Mouse (Mus musculus) lung, adult 2 months (tissue): Measurements from ENCODE around the gene Fuca1.

Experiments
- CTCF ChIP-seq: fragments of 200-500 bp; IDR thresholded peaks from 2 replicates; pipeline ENCODE4 v1.5.1; 2011; ENCODE audit warnings: mild to moderate bottlenecking, low read length, control low read depth; ENCODE audit not compliant: insufficient read depth
- POLR2A ChIP-seq: fragments of 200-500 bp; IDR thresholded peaks from 2 replicates; pipeline ENCODE4 v1.6.1; 2011; ENCODE audit warnings: low read depth, mild to moderate bottlenecking, control low read depth, low read length, borderline replicate concordance; ENCODE audit errors: extremely low read depth

GRCm38 (mm10) chr4:135879021-135879420 is 41.5 kb upstream of the Fuca1 start:
- no peak for TF ChIP-seq CTCF
- TF ChIP-seq POLR2A, result no peak
